Comparison of ENCODE assay signal across 35 mouse cellular contexts in the genomic region with DNA sequence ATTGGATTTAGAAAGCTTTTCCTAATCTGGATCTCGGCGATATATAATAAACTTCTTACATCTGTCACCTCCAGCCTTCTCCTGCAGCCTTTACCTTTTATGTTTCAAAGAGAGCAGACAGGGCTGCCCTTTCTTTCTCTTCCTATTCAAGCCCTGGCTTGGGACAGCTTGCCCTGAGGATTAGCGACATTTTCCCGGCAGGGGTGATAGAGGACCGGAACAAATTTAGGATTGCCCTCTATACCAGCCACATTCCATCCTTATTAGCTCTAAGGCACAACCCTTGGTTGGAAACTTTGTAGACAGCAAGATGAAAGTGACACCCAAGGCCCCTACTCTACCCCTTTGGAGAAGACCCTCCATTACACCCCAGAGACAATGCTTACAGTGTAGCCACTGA.
"Had no signal": no experiment of that assay in that cellular context is flagged by ENCODE, and none has a peak within 500 bp of the region (broad histone marks: within the 10 kb centered on the region; RNA-seq: fewer than 3 reads in every experiment).

No protein-coding gene starts in this region.

- H3K4me1 ChIP-seq: heart, embryonic 10.5 days; heart, embryonic 12.5 days; heart, embryonic 13.5 days; heart, embryonic 15.5 days; hindbrain, embryonic 12.5 days; hindbrain, embryonic 13.5 days; hindbrain, embryonic 15.5 days; intestine, embryonic 15.5 days had no signal

- DNase-seq: heart, postnatal 10 days; heart, postnatal 14 days; heart, postnatal 36 days; heart, postnatal 4 days; kidney, adult 11 months; kidney, adult 18-20 months; kidney, adult 2 months; kidney, adult 8-10 months; kidney, adult 9 months; kidney, postnatal 10 days; kidney, postnatal 14 days; kidney, postnatal 25 days; kidney, postnatal 36 days; kidney, postnatal 4 days; layer of hippocampus, adult 9-11 months; layer of hippocampus, postnatal 36 days had no signal

- ATAC-seq: hindbrain, embryonic 16.5 days; hindbrain, postnatal 0 days; inflammation-experienced regulatory T-cells, adult 6 months; intestine, embryonic 15.5 days; intestine, embryonic 16.5 days; intestine, postnatal 0 days had no signal

- H3K4me2 ChIP-seq: heart, embryonic 11.5 days; heart, embryonic 12.5 days; heart, embryonic 13.5 days; heart, embryonic 15.5 days; hindbrain, embryonic 12.5 days; hindbrain, embryonic 13.5 days; hindbrain, embryonic 14.5 days; hindbrain, embryonic 15.5 days; intestine, embryonic 15.5 days; kidney, embryonic 15.5 days had no signal

- H3K27ac ChIP-seq: heart, embryonic 10.5 days; heart, embryonic 13.5 days; heart, embryonic 15.5 days; hindbrain, embryonic 10.5 days; hindbrain, embryonic 12.5 days; hindbrain, embryonic 13.5 days; hindbrain, embryonic 14.5 days; hindbrain, embryonic 15.5 days; hindbrain, postnatal 0 days; intestine, embryonic 15.5 days; kidney, embryonic 15.5 days; kidney, postnatal 0 days; layer of hippocampus, adult 2 months had no signal

- H3K9me3 ChIP-seq: heart, embryonic 10.5 days; heart, embryonic 12.5 days; heart, embryonic 13.5 days; heart, embryonic 15.5 days; hindbrain, embryonic 10.5 days; hindbrain, embryonic 12.5 days; hindbrain, embryonic 13.5 days; hindbrain, embryonic 15.5 days; intestine, embryonic 15.5 days; kidney, embryonic 15.5 days had no signal

- H3K27me3 ChIP-seq: heart, embryonic 12.5 days; heart, embryonic 13.5 days; heart, embryonic 15.5 days; hindbrain, embryonic 12.5 days; hindbrain, embryonic 13.5 days; hindbrain, embryonic 15.5 days; intestine, embryonic 15.5 days; kidney, embryonic 15.5 days had no signal

- H3K36me3 ChIP-seq: heart, embryonic 10.5 days; heart, embryonic 12.5 days; heart, embryonic 13.5 days; heart, embryonic 15.5 days; hindbrain, embryonic 10.5 days; hindbrain, embryonic 12.5 days; hindbrain, embryonic 13.5 days; hindbrain, embryonic 15.5 days; intestine, embryonic 15.5 days; kidney, embryonic 15.5 days had no signal

- H3K9ac ChIP-seq: heart, embryonic 12.5 days; heart, embryonic 13.5 days; heart, embryonic 15.5 days; hindbrain, embryonic 12.5 days; hindbrain, embryonic 13.5 days; hindbrain, embryonic 14.5 days; hindbrain, embryonic 15.5 days; intestine, embryonic 15.5 days; kidney, embryonic 15.5 days had no signal

- H3K4me3 ChIP-seq: heart, embryonic 10.5 days; heart, embryonic 12.5 days; heart, embryonic 13.5 days; heart, embryonic 15.5 days; hindbrain, embryonic 10.5 days; hindbrain, embryonic 12.5 days; hindbrain, embryonic 13.5 days; hindbrain, embryonic 15.5 days; intestine, embryonic 15.5 days; kidney, embryonic 15.5 days; layer of hippocampus, adult 2 months had no signal
